Mouse (Mus musculus): ENCODE results near the gene Fam167b.
A peak's percentile ranks its signal among the peaks of the same experiment; 100 is the strongest.

Fam167b gene

DNA sequence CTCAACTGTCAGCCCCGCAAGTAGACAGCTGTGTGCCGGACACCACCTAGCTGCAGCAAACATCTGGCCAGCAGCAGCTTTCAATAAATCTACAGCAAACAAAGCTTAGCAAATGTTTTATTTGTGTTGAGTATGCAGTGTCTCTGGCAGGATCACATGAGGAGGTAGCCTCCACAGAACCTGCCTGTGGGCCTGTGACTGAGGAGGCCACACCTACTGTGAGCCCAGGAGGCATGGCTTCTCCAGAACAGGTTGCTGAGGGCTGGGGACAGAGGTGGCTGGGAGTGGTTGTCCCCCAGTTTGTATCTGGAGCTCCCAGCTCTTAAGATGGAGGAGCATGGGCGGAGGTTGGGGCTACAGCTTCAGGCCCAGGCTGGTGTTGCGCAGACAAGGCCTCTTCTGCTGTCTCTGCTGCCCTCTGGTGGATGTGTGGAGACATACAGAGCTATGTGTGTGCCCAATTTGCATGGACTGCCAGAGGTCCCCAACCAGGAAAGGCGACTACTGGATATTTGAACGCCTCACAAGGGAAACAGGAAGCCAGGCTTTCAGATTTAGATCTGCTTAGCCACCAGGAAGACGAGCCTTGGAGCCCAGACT lies 30.2 kb upstream of the Fam167b start:
- peak; percentile 95 for DNase-seq (ENCODE audit: low read depth, low spot score)

- peak; percentile 90 for DNase-seq (ENCODE audit: low read depth, low spot score)
These were observed 22.1 kb upstream of the Fam167b start, which contains the start of the genes Eif3i and Tmem234 for GRCm38 (mm10) chr4:129600233-129601158. Gene Eif3i (minus strand): TSS chr4:129600648. Gene Tmem234 (plus strand): TSS chr4:129600668.

DNA sequence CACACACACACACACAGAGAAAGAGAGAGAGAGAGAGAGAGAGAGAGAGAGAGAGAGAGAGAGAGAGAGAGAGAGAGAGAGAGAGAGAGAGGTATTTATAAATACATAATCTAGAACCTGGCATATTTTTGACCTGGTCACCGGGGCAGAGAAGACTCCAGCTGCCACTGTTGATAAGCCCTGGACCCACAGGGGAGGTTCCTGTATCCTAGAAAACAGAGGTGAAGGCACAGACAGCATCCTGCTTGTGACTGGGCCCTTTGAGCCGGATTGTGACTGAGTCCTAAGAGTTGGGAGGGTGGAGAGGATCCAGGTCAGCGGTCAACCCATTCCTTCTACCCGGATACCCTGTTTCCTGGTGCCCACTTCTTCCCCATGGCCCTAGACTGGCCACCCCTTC lies 10.5 kb upstream of the Fam167b start:
- no peak for DNase-seq (ENCODE audit: low read depth, low spot score)

DNA sequence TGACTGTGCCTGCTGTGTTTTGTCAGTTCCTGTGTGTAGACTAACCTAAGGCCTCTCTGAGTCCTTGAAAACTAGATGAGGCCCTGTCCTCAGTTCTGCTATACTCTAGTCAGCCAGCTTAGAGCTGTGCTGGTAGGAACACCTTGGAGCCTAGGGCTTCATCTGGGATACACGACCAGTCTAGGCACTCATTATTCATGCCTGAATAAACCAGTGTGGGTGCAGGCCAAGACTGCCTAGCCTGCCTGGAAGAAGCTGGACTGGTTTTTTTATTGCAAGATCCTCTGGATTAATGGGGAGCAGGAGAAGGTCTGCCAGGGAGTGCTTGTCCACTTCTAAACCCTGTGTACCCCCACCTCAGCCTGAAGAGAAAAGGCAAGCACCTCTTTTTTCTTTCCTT lies 8.6 kb upstream of the Fam167b start:
- no peak for DNase-seq (ENCODE audit: low read depth, low spot score)

- DNase-seq (ENCODE audit: low read depth, low spot score): no peak
These were observed 7.4 kb upstream of the Fam167b start for GRCm38 (mm10) chr4:129585773-129586172.

- peak; percentile 92 for DNase-seq (ENCODE audit: low read depth, low spot score)
These were observed 6.7 kb upstream of the Fam167b start for GRCm38 (mm10) chr4:129584884-129585608.

- no peak for DNase-seq (ENCODE audit: low read depth, low spot score)
These were observed 6.0 kb upstream of the Fam167b start for GRCm38 (mm10) chr4:129584370-129584769.

- DNase-seq (ENCODE audit: low read depth, low spot score): peak; percentile 83
These were observed 3.9 kb upstream of the Fam167b start for GRCm38 (mm10) chr4:129582251-129582650.

DNA sequence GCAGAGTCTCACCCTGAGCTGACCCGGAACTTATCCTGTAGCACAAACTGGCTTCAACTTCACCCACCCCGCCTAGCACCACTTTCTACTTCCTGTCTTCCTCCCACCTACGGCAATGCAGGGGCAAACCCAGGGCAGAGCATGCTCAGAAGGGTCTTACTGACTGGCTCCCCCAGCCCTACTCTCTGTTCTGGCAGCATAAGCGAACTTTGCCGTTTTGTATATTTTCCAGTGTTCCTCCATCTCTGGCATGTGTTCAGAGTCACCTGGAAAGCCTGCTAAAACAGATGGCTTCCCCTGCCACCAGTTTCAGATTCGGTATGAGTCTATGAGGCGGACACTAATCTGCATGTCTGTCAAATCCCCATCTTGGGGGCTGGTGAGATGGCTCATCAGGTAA lies 2.0 kb upstream of the Fam167b start:
- peak; percentile 85 for DNase-seq (ENCODE audit: low read depth, low spot score)

GRCm38 (mm10) chr4:129577688-129578087 lies 661 bp downstream of the Fam167b start:
- no peak for DNase-seq (ENCODE audit: low read depth, low spot score)

DNA sequence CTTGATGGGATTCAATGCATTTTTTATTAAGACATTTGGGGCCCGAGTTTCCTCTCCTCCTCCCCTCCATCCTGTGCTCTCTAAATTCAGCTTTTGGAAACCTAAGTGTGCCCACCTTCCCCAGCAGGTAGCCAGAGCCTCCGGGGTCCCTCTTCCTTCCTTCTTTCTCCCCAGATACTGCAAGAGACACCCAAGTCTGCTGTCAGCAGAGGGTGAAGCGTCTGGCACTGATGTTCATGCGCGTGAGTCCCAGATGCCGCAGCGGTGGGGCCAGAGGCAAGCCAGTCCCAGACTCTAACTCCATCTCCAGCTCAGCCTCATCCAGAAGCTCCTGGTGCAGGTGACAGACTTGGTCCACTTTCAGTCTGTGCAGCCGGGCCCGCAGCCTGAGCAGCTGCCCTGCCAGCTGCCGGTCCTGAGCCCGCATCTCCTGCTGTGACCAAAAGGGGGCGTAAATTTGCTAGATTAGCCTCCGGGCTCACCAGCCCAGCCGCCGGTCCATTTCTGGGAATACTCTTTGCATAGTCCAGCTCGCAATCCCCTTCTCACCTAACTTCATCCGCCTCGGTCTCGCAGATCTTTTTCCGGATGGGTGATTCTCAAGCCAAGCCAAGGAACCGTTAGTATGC lies 1.4 kb downstream of the Fam167b start:
- peak; percentile 63 for DNase-seq (ENCODE audit: low read depth, low spot score)

DNA sequence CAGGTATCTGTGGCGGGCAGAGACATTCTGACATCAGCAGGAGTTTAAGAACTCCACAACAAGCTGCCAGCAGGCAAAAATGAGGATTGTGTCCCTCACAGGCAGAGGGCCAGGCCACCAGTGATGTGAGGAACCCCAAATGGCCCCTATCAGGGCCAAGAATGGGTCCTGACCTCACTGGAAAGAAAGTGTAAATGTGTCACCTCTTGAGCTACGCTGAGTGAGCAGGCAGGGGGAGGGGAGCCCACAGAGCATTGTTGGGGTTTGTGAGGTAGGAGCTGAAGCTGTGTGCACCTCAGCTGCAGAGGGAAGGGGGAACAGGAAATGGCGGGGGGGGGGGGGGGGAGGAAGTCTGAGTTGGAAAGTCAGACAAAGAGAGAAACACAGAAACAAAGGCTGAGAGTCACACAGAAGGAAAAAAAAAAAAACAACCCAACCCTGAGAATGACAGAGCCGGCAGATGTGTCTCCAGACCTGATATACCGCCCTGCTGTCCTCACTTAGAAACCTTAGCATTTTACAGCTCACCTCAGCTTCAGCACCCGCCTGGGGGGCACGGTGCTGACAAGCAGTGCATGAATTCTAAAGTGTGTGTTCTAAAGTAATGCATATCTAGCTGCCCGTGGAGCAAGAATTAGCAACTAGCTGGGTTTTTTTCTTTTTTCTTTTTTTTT lies 3.0 kb downstream of the Fam167b start:
- no peak for DNase-seq (ENCODE audit: low read depth, low spot score)

- DNase-seq (ENCODE audit: low read depth, low spot score): no peak
These were observed 4.9 kb downstream of the Fam167b start, which contains the start of gene Lck for GRCm38 (mm10) chr4:129573430-129573829. Gene Lck (minus strand): TSS chr4:129573641.

DNA sequence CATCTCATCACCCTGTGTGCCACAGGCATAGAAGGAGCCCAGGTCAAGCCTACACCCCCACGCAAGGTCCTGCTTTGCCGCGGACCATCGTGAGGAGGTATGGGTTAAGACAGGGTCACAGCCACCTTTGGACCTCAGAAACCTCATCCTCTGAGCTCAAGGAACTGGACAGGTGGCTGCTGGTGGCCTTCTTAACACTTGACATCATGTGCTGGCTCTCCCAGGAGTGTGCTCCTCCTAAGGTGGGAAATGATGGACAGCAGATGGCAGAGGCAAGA lies 5.3 kb downstream of the Fam167b start:
- no peak for DNase-seq (ENCODE audit: low read depth, low spot score)

GRCm38 (mm10) chr4:129572236-129573092 lies 5.9 kb downstream of the Fam167b start:
- no peak for DNase-seq (ENCODE audit: low read depth, low spot score)

DNA sequence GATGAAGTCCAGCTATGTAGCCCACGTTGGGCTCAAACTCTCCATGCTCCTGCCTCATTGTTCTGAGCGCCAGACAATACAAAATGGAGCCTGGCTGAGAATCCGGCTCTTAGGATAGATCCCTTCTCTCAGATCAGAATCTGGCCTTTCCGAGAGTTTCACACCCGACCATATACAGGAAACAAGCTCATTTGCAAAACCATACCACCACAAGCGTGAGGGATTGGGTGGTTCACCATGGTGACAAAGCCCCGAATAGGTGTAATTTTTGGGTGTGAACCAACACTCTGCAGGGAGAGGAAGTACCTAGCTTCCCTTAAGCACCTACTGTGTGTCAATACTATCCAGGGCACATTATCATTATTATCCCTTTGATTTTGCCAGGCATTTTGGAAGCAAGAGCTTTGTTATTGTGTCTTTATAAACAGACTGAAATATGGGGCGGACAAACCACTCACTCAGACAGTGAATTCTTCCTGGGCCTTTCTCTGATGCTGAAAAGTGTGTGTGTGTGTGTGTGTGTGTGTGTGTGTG lies 6.7 kb downstream of the Fam167b start:
- DNase-seq (ENCODE audit: low read depth, low spot score): peak; percentile 81

GRCm38 (mm10) chr4:129570028-129570427 lies 8.3 kb downstream of the Fam167b start:
- DNase-seq (ENCODE audit: low read depth, low spot score): no peak

DNA sequence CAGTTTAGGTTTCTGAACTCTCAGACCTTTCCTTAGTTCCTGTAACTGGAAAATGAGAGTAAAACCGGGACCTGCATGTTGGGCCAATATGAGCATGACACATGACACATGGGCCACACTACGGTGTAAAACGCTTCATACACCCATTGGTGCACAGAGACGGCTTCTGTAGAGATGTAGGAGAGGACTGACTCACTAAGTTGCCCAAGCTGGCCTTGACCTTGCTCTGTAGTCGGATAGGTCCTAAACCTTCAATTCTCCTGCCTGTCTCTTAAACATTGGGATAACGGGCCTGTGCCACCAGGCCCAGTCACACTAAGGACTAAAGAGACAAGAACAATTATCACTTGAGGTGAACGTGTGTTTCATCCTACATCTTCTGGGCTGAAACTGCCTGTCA lies 10.0 kb downstream of the Fam167b start:
- no peak for DNase-seq (ENCODE audit: low read depth, low spot score)

- DNase-seq (ENCODE audit: low read depth, low spot score): peak; percentile 21
These were observed 13.2 kb downstream of the Fam167b start for GRCm38 (mm10) chr4:129565139-129565538.

DNA sequence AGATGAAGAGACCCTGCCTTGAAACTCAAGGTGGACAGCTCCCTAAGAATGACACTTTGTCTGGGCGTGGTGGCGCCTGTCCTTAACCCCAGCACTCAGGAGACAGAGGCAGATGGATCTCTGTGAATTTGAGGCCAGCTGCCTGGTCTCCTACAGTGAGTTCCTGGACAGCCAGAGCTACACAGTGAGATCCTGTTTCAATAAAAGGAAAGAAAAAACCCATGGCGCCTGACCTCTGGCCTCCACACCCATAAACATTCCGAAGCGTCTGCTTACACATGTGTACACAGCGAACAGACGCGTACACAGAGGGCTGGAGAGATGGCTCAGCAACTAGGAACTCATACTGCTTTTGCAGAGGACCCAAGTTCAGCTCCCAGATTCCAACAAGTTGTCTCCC lies 14.6 kb downstream of the Fam167b start:
- DNase-seq (ENCODE audit: low read depth, low spot score): no peak
